Mouse (Mus musculus) heart, embryonic 15.5 days (tissue): Measurements from ENCODE around the gene Otop3. TPM values are rescaled to one million over a fixed set of nuclear protein-coding genes. Genes with fewer than 3 reads are reported as not detected.
A peak's percentile ranks its signal among the peaks of the same experiment; 100 is the strongest.
"Not testable (repeated sequence)": the region's sequence is repeated elsewhere in the genome, so short reads cannot be mapped to it uniquely, and the experiment has no call there.

Experiments used
- ATAC-seq: fragments of 200-750 bp; cut with Nextera tagmentation; replicated peaks from 2 replicates; pipeline ENCODE4 v1.8.0; 2017; ENCODE audit warnings: low read depth, moderate TSS enrichment; ENCODE audit not compliant: insufficient number of reproducible peaks, insufficient read depth, low FRiP score
- H3K27ac ChIP-seq: fragments of 300-500 bp; sonication (generic); 2 replicates; pipeline ENCODE4 v1.5.1; 2015; ENCODE audit warnings: mild to moderate bottlenecking, inconsistent platforms
- H3K27me3 ChIP-seq: fragments of 300-500 bp; sonication (generic); 2 replicates; pipeline ENCODE4 v1.6.1; 2015; ENCODE audit warnings: inconsistent platforms
- H3K36me3 ChIP-seq: fragments of 300-500 bp; sonication (generic); 2 replicates; pipeline ENCODE4 v1.6.1; 2015; ENCODE audit warnings: mild to moderate bottlenecking, inconsistent platforms
- H3K4me1 ChIP-seq: fragments of 300-500 bp; sonication (generic); replicated peaks from 2 replicates; pipeline ENCODE4 v1.6.1; 2015; ENCODE audit warnings: inconsistent platforms
- H3K4me2 ChIP-seq: fragments of 300-500 bp; sonication (generic); 2 replicates; pipeline ENCODE4 v1.6.1; 2015; ENCODE audit warnings: inconsistent platforms, mild to moderate bottlenecking, moderate library complexity
- H3K4me3 ChIP-seq: fragments of 300-500 bp; sonication (generic); 2 replicates; pipeline ENCODE4 v1.5.1; 2015; ENCODE audit warnings: mild to moderate bottlenecking, inconsistent platforms
- H3K9ac ChIP-seq: fragments of 300-500 bp; sonication (generic); 2 replicates; pipeline ENCODE4 v1.6.1; 2015; ENCODE audit warnings: mild to moderate bottlenecking, inconsistent platforms
- H3K9me3 ChIP-seq: fragments of 300-500 bp; sonication (generic); replicated peaks from 2 replicates; pipeline ENCODE4 v1.6.1; 2016; ENCODE audit warnings: inconsistent platforms
- WGBS: fragments of 180-500 bp; shearing (Covaris S2); methylation state at CpG from one replicate; pipeline ENCODE4 v1.1.7; 2015; ENCODE audit warnings: mixed read lengths; 5-methylcytosine and 5-hydroxymethylcytosine counted together
- polyA plus RNA-seq: library from polyadenylated mRNA; unstranded; fragments of >200 nt; fragmentation: Nextera tagmentation; extraction: Ambion mirVana; gene quantifications from 2 replicates; pipeline ENCODE4 v1.2.1, GENCODE M21; 2015

Gene Otop3
- polyA plus RNA-seq, 1 experiment from 2014 or later = not detected

DNA sequence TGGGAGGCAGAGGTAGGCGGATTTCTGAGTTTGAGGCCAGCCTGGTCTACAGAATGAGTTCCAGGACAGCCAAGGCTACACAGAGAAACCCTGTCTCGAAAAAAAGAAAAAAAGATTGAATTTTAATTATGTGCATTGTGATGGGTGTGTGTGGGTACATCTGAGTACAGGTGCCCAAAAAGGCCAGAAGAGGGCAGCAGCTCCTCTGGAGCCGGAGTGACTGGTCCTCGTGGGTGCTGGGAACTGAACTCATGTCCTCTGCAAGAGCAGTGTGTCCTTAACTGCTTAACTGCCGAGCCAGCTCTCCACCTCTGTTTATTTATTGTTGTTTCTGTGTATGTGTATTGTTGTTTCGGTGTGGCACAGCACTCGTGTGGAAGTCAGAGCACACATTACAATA is 43.3 kb downstream of the Otop3 start:
- Histone ChIP-seq H3K9me3 (no peaks in the 10 kb centered on the region), H3K4me2 (no peak overlapping the region), H3K9ac (no peak overlapping the region), H3K4me3 (no peak overlapping the region), H3K36me3 (no peaks in the 10 kb centered on the region), H3K27me3 (peaks cover 19% of the 10 kb centered on the region), H3K27ac (no peak overlapping the region), H3K4me1 (peaks cover 28% of the 10 kb centered on the region)
- WGBS = 82% methylated on average over 7 of the region's 7 CpGs
- ATAC-seq = no peak

DNA sequence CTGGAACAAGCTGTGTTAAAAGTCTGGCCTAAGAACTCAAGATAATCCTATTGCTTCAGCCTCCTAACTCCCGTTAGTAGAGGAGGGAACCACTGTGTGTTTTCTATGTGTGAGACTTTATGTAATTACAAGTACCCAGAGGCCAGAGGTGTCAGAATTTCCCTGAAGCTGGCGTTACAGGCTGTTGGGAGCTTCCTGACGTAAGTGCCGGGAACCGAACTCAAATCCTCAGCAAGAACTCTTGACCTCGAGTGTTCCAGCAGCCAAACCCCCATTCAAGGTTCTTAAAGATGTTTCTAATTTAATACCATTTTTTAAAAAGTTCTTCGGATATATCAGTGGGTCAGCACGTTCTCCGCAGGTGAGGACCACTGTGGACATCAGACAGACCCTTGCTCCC is 46.7 kb downstream of the Otop3 start:
- ATAC-seq = no peak
- Histone ChIP-seq H3K9ac (0 out of 2 replicates have a peak overlapping the region, but pooled peaks have one; percentile 22), H3K36me3 (no peaks in the 10 kb centered on the region), H3K27ac (peak overlapping the region; percentile 69), H3K4me2 (peak overlapping the region; percentile 93), H3K4me1 (peaks cover 34% of the 10 kb centered on the region), H3K9me3 (no peaks in the 10 kb centered on the region), H3K27me3 (peaks cover 7% of the 10 kb centered on the region; the same call in 1 of the 2 replicates), H3K4me3 (peak overlapping the region; percentile 80)
- 15% methylated on average over 9 of the region's 9 CpGs for WGBS

DNA sequence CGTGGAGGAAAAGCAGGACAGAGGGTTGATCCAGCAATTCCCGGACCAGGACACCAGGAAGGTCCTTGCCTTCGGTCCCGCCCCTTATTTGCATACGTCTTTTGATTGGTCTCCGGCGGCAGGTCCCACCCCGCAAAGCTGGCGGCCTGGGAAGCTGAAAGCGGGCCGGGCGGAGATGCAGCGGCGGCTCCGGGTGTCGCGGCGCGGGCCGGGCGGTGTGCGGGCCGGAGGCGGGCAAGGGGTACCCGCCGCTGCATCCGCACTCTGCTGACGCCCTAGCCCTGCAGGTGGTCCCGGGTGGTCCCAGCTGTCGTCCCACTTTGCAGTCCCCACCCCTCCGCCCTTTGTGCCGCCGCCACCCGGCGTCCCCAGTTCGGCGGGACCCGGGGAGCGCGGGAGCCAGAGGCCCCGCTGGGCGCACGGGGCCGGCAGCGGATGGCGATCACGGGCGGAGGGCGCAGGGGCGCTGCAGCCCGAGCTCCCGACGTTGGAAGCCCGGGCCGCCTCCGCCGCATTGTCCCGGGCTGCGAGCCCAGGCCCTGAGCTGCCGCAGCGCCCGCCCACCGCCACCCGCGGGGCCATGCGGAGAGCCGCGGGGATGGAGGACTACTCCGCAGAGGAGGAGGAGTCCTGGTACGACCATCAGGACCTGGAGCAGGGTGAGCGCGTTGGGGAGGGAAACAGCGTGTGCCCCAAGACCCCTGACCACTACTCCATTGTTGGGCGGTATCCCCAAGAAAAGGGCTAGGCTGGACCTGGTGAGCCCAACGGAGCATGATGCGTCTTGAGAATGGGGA is 47.4 kb downstream of the Otop3 start, which contains the start of gene Cdr2l:
TSS of gene Cdr2l (plus strand) at position 174 of the 797 bp plus-strand sequence.
- ATAC-seq = peak; percentile 90
- H3K27ac ChIP-seq = peak within 1 kb of the TSS; percentile 83

DNA sequence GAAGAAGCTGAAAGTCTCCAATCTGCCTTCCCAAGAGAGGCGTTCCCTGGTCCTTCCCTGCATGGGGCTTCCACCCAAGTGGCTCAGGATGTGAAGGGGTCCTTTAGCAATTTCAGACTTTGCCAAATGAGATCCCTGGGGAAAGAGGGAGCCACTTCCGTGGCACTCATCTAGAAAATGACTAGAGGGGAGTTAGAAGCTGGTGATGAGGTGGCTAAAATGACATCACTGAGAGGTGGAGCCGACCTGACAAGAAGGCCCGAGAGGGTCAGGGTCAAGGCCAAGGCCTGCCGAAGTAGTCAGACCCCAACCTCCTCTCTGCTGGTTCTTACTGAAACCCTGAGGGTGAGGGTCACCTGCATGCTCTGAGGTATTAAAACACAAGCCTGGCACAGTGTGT is 48.4 kb downstream of the Otop3 start:
- ATAC-seq = no peak
- Histone ChIP-seq H3K9ac (peak overlapping the region; percentile 82; the same call in 1 of the 2 replicates), H3K4me3 (peak overlapping the region; percentile 80), H3K36me3 (no peaks in the 10 kb centered on the region), H3K4me1 (peaks cover 34% of the 10 kb centered on the region), H3K27me3 (peaks cover 7% of the 10 kb centered on the region; the same call in 1 of the 2 replicates), H3K27ac (0 out of 2 replicates have a peak overlapping the region, but pooled peaks have one; percentile 58), H3K4me2 (peak overlapping the region; percentile 93), H3K9me3 (no peaks in the 10 kb centered on the region)
- 23% methylated on average over 5 of the region's 5 CpGs for WGBS

More for the DNA sequence above, 47.4 kb downstream of the Otop3 start, which contains the start of gene Cdr2l:
- peak within 1 kb of the TSS; percentile 82 for H3K9ac ChIP-seq
- peaks cover 34% of the 10 kb centered on the region for H3K4me1 ChIP-seq
- peaks cover 7% of the 10 kb centered on the region; the same call in 1 of the 2 replicates for H3K27me3 ChIP-seq
- WGBS = under 1% methylated on average over 76 of the region's 76 CpGs
- no peaks in the 10 kb centered on the region for H3K36me3 ChIP-seq
- H3K4me3 ChIP-seq = peak within 1 kb of the TSS; percentile 80
- H3K4me2 ChIP-seq = peak within 1 kb of the TSS; percentile 93
- no peaks in the 10 kb centered on the region for H3K9me3 ChIP-seq

DNA sequence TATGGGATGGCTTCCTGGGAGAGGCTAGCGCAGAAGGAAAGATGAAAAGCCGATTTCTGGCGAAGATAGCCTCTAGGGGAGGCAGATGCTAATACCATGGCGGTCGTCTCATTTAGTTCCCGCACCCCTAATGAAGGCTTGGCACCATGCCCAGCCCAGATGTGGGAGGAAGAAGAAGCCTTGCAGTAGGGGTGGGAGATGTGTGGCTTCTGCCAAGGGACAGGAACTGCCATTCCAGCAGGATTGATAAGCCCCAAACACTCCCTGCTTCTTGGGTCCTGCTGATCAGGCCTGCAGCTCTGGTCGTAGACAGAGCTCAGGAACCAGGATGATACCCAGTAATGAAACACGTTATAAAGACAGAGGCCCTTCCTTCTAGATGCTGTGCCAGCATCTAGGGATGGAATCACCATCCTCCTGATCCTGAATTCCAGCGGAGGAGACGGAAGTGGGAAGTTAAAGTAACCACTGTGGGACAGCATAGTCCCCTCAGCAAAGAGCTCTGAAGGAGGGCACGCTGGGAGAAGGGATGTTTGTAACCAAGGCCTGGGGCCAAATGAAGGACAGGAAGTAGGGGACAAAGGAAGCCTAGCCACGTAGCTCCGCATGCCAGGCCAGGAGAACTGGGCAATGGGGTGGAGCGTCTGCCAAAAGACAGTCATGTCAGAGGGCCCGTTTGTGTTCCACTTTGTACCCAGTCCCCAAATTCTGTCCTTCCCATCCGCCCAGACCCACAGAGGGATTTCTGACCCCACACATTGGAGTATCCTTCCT is 49.4 kb downstream of the Otop3 start:
- Histone ChIP-seq H3K9me3 (no peaks in the 10 kb centered on the region), H3K9ac (peak overlapping the region; percentile 19; the same call in 1 of the 2 replicates), H3K4me2 (peak overlapping the region; percentile 93), H3K4me1 (peaks cover 34% of the 10 kb centered on the region), H3K4me3 (peak overlapping the region; percentile 80), H3K27ac (peak overlapping the region; percentile 58), H3K27me3 (peaks cover 7% of the 10 kb centered on the region; the same call in 1 of the 2 replicates), H3K36me3 (no peaks in the 10 kb centered on the region)
- WGBS = 47% methylated on average over 16 of the region's 16 CpGs
- no peak for ATAC-seq

DNA sequence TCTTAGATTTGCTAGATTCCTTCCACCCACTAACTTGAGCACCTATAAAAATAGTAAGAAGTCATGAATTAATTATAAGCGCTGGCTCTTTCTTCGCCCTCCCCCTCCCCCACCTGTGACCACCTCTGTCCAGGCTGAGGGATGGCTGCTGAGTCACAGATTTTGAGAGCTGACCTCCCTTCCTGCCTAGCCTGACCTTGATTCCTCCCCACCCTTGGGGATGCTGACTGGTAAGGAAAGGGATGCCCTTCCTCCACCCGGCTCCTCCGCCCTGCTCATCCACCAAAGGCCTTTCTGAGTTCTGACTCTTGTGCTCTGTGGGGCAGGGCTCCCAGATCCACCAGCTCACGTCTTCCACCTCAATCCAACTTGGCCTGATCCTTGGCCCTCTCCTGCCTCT is 50.1 kb downstream of the Otop3 start:
- no peak for ATAC-seq
- no peak overlapping the region; the same call in 1 of the 2 replicates for H3K9ac ChIP-seq
- no peaks in the 10 kb centered on the region for H3K9me3 ChIP-seq
- peak overlapping the region; percentile 93; the same call in 1 of the 2 replicates for H3K4me2 ChIP-seq
- no peaks in the 10 kb centered on the region for H3K36me3 ChIP-seq
- peaks cover 34% of the 10 kb centered on the region for H3K4me1 ChIP-seq
- peak overlapping the region; percentile 58; the same call in 1 of the 2 replicates for H3K27ac ChIP-seq
- no peak overlapping the region for H3K4me3 ChIP-seq
- WGBS = 64% methylated on average over 5 of the region's 5 CpGs
- peaks cover 7% of the 10 kb centered on the region; the same call in 1 of the 2 replicates for H3K27me3 ChIP-seq

DNA sequence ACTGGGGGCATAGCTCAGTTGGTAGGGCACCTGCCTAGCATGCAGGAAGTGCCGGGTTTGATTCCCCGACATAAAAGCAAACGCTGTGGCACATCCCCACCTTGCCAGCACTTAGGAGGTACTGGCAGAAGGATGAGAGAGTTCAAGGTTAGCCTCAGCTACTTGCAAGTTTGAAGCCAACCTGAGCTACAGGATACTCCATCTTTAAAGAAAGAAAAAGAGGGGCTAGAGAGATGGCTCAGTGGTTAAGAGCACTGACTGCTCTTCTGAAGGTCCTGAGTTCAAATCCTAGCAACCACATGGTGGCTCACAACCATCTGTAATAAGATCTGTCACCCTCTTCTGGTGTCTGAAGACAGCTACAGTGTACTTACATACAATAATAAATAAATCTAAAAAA is 52.3 kb downstream of the Otop3 start:
- not testable (repeated sequence) for H3K9ac ChIP-seq, ATAC-seq, H3K27ac ChIP-seq, H3K9me3 ChIP-seq, H3K4me3 ChIP-seq, H3K27me3 ChIP-seq, H3K4me2 ChIP-seq, H3K36me3 ChIP-seq
- 82% methylated on average over 3 of the region's 3 CpGs for WGBS
- H3K4me1 ChIP-seq = peaks cover 30% of the 10 kb centered on the region

DNA sequence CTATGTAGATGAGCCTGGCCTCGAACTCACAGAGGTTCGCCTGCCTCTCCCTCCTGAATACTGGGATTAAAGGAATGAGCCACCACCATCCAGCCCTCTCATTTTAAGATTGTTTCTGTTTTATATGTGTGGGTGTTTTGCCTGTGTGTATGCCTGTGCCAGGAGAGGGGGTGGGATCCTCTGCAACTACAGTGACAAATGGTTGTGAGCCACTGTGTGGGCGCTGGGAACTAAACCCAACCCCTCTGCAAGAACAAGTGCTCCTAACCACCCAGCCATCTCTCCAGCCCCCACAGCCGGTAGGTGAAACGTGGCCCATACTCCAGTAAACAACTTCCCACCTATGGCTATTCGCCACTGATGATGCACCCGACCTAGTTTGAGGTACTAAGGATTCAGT is 56.8 kb downstream of the Otop3 start:
- Histone ChIP-seq H3K9me3 (no peaks in the 10 kb centered on the region), H3K27me3 (no peaks in the 10 kb centered on the region), H3K27ac (no peak overlapping the region), H3K4me1 (peaks cover 8% of the 10 kb centered on the region), H3K4me2 (no peak overlapping the region), H3K36me3 (peaks cover 18% of the 10 kb centered on the region; the same call in 1 of the 2 replicates), H3K9ac (no peak overlapping the region), H3K4me3 (no peak overlapping the region)
- WGBS = 85% methylated on average over 7 of the region's 7 CpGs
- ATAC-seq = no peak

DNA sequence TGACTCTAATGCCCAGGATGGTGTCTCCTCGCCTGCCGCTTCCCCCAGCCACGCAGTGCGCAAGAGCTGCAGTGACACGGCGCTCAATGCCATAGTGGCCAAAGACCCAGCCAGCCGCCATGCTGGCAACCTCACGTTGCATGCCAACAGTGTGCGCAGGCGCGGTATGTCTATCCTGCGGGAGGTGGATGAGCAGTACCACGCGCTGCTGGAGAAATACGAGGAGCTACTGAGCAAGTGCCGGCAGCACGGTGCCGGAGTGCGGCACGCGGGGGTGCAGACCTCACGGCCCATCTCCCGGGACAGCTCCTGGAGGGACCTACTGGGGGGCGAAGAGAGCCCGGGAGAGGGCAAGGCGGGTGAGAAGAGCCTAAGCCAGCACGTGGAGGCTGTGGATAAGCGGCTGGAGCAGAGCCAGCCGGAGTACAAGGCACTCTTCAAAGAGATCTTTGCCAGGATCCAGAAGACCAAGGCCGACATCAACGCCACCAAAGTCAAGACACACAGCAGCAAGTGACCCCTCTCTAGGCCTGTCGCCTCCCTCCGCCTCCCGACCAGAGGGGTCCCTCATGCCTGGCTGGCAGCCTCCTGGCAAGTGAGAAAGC is 59.3 kb downstream of the Otop3 start:
- Histone ChIP-seq H3K36me3 (peaks cover 18% of the 10 kb centered on the region; the same call in 1 of the 2 replicates), H3K9me3 (no peaks in the 10 kb centered on the region), H3K9ac (0 out of 2 replicates have a peak overlapping the region, but pooled peaks have one; percentile 5), H3K4me1 (peaks cover 8% of the 10 kb centered on the region), H3K27me3 (no peaks in the 10 kb centered on the region), H3K4me2 (peak overlapping the region; percentile 63), H3K27ac (no peak overlapping the region), H3K4me3 (peak overlapping the region; percentile 34)
- 47% methylated on average over 34 of the region's 34 CpGs for WGBS
- no peak; the same call in 1 of the 2 replicates for ATAC-seq
